Mouse (Mus musculus) lung, adult 18-20 months (tissue): Measurements from ENCODE around the gene Prr23a1.

ENCODE experiments used
- DNase-seq, 2 experiments: peaks; one replicate each; pipeline ENCODE4 v3.0.0; 2022; ENCODE audit warnings: mixed read lengths in 2 of 2

The Prr23a1 gene

DNA sequence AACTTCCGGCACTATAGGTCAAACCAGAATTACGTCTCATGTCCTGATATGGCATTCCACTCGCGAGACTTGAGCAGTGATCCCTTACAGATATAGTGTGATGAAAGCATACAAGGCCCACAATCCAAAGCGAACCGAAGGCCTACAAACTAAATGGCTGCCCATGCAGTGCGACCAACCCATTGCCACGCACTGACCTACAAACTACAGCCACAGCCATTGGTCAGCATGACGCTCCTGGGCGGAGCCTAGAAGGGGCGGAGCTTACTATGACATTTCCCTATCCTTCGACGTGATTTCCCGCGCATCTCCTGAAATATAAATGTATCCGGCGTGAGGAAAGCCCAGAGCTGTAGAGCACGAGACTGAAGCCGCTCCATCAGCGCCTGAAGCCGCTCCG is at the start of gene Prr23a1:
Prr23a1 (plus strand) TSS at position 387 of the 400 bp plus-strand sequence.
- no peak for DNase-seq

DNA sequence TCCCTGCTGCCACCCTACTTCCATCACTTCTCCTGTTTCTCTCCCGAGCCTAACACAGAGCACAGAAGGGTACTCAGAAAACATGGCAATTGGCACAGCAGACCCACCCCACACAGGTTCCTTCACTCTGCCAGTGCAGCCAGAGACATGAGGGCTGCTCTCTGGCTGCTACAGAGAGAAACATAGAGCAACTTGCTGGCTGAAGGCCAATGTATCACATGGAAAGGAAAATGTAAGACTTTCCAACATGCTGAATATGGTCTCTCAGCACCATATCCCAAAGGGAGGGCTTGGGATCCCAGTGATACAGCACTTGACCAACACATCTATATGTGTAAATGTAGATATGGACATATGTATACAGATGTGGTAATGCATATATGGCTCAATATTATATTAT is 43.3 kb upstream of the Prr23a1 start:
- DNase-seq: no peak

DNA sequence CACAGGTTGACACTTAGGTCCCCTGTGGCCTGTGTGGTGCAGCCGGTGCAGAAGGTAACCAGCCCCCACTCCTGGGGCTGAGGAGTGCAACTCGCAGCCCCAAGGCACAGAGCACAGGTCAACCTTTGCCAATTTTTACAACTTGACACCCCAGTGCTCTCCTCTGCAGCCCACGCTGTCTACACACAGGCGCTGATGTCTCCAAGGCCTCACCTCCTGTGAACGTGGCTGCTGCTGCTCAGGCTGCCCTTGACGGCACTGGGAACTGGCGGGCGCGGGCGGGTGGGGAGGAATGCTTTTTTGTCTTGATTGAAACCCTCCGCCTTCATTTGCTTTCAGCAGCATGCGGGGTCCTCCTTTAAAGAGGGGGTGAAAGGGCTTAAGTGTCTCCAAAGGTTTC is 38.3 kb upstream of the Prr23a1 start:
- DNase-seq: no peak

GRCm38 (mm10) chr9:98805511-98805910 is 36.8 kb upstream of the Prr23a1 start:
- peak; percentile 31 to 58 for DNase-seq

DNA sequence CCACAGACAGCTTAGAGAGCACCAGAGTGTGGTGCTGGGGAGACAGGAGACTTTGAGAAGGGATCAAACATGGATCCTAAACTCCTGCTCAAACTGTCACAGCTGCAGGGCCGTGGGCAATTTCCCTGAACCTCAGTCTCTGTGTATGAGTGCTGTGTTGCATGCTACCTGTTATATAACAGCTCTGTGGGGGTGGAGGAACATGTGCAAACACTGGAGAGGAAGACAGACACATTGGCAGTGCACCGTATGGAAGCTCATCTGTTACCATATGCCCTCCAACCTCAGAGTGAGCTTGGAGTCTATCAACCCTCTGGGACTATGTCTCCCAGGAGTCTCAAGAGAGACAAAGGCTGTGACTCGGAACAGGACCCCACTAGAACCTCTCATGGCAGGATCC is 36.4 kb upstream of the Prr23a1 start:
- DNase-seq: no peak

DNA sequence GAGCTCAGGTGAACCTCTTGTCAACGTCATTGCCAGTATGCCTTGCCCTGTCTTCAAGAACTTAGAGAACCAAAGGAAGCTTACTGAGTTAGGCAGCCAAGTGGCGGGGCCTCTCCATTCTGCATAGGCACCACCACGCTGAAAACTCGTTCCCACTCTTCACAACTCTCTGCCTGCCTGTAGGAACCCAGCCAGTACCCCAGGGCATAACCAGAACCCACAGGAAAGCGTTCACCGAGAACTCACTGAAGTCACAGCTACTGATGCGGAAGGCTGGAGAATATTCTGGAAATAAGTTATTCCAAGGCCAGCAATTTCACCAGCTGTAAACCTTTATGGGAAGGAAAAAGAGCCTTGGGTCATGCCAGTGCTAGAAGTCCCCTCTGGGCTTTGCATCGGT is 34.7 kb upstream of the Prr23a1 start:
- no peak for DNase-seq

- peak; percentile 19 to 20 for DNase-seq
These were observed 32.8 kb upstream of the Prr23a1 start for GRCm38 (mm10) chr9:98809526-98809925.

DNA sequence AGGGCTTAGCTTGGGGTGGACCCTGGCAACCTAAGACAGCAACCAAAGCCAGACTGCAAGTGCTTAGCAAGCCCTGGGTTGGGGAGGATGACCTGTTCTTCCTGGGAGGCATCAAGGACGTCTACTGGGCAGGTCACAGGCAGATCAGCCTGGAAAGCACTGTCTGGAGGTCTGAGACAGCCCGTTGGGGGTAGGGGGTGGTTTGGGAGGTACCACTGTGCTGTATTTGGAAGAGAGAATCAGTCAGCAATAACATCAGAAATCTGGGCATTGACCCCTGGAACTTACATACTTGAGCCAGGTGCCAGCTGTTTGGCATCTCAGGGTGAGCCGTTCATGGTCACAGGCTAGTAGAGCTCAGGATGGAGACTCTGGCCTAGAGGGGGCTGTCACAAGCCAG is 26.2 kb upstream of the Prr23a1 start:
- no peak for DNase-seq

- no peak for DNase-seq
These were observed 24.7 kb upstream of the Prr23a1 start for GRCm38 (mm10) chr9:98817592-98817991.

GRCm38 (mm10) chr9:98818971-98819370 is 23.3 kb upstream of the Prr23a1 start:
- DNase-seq: no peak

- DNase-seq: peak; percentile 8 to 23
These were observed 22.8 kb upstream of the Prr23a1 start for GRCm38 (mm10) chr9:98819481-98819880.

DNA sequence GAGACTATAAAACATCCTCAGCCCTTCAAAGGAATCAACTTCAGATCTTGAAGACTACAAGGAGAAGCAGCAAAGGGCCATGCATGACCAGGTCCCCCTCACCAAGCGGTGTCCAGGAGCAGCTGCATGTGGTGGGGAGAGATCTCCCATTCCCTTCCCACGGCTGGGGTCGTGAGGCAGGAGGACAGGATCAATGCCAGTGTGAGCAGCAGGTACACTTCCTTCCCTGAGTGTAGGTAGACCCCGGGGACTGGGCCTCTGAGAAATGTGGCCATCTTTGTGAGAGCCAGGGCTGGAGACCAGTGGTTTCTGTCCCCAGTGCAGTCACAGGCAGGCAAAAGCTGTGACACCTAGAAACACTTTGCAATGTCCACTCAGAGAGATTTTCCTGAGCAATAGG is 21.8 kb upstream of the Prr23a1 start:
- no peak for DNase-seq

- no peak for DNase-seq
These were observed 21.2 kb upstream of the Prr23a1 start for GRCm38 (mm10) chr9:98821067-98821466.

GRCm38 (mm10) chr9:98823805-98824204 is 18.5 kb upstream of the Prr23a1 start:
- DNase-seq: no peak

DNA sequence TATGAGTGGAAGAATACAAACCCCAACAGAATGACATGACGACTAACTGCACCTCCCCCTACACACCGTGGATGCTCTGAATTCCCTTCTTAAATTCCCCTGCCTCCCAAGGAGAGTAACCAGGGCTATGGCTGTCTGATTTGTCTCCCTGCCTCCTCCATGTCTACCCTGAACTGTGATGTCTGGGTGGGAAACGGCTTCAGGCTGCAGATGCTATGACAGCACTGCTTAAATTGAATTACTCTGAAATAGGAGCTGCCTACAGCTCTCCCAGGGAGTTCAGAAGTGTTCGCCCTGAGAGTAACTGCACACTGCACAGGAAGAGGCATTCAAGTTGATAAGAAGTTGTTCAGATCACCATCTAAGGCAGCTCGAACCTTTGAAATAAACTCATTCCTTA is 12.8 kb upstream of the Prr23a1 start:
- no peak for DNase-seq

- no peak for DNase-seq
These were observed 4.7 kb upstream of the Prr23a1 start for GRCm38 (mm10) chr9:98837537-98838074.

DNA sequence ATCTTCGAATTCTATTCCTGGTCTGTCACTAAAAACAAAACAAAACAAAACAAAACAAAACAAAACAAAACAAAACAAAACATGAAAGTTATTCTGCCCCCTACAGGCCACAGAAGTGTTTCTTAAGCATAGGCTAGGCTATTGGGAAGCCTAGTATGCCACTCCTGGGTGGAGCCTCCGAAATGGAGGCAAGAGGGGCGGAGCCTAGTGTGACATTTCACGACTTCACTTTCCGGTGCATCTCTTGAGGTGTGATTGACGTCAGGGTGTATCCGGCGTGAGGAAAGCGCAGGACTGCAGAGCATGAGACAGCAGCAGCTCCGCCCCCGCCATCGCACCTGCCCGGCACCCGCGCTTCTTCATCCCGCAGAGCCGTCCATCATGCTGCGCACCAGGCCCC is 13.9 kb downstream of the Prr23a1 start, which contains the start of gene Prr23a2:
Prr23a2 (plus strand) TSS at position 285 of the 400 bp plus-strand sequence.
- DNase-seq: no peak

DNA sequence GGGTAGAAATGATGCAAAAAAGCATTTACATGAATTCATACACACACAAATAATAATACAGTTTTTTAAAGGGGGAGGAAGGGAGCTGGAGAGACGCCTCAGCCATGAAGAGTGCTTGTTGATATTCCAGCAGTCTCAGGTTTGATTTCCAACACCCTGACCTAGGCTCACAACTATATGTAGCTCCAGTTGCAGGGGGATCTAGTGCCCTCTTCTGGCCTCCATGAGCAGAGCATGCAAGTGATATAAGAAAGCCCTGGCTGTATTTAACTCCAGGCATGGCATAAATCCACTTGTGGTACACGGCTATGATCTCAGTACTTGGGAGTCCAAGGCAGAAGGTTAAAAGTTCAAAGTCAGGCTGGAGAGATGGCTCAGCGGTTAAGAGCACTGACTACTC is 21.2 kb downstream of the Prr23a1 start:
- DNase-seq: no peak

DNA sequence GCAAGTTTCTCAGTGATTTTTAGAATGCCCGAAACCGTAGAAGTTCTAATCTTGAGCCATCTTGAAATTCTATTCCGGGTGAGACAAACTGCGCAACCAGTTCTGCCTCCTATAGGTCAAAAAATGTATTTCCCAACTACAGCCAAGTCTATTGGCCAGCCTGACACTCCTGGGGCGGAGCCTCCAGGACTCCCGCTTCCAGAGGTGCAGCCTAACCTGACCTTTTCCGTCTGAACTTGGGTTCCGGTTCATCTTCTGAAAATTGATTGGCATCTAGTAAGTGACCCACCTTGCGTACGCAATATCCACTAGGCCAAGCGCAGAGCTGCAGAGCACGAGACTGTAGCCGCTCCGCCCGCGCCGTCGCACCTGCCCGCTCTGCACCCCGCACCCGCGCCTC is 22.3 kb downstream of the Prr23a1 start, which contains the start of gene Prr23a3:
Prr23a3 (plus strand) TSS at position 197 of the 400 bp plus-strand sequence.
- DNase-seq: no peak
